Mouse (Mus musculus) liver, embryonic 12.5 days (tissue): ENCODE measurements at regions not wholly inside any gene's neighbourhood (a gene's known extent, or its start where the extent isn't known, plus 50 kb on each side); places are given as distances from the start of the nearest gene placed in this dataset.

ENCODE experiments used
- ATAC-seq: fragments of 200-750 bp; cut with Nextera tagmentation; 2 replicates; pipeline ENCODE4 v1.8.0; 2017; ENCODE audit warnings: moderate number of reproducible peaks, mild to moderate bottlenecking, moderate library complexity
- H3K27ac ChIP-seq: fragments of 300-500 bp; sonication (generic); 2 replicates; pipeline ENCODE4 v1.5.1; 2016; ENCODE audit warnings: mild to moderate bottlenecking
- H3K27me3 ChIP-seq: fragments of 300-500 bp; sonication (generic); replicated peaks from 2 replicates; pipeline ENCODE4 v1.6.1; 2016; ENCODE audit warnings: mild to moderate bottlenecking, moderate library complexity
- H3K36me3 ChIP-seq: fragments of 300-500 bp; sonication (generic); 2 replicates; pipeline ENCODE4 v1.6.1; 2016; ENCODE audit warnings: mild to moderate bottlenecking, moderate library complexity
- H3K4me1 ChIP-seq: fragments of 300-500 bp; sonication (generic); 2 replicates; pipeline ENCODE4 v1.6.1; 2016
- H3K4me2 ChIP-seq: fragments of 300-500 bp; sonication (generic); 2 replicates; pipeline ENCODE4 v1.6.1; 2016; ENCODE audit warnings: mild to moderate bottlenecking, moderate library complexity
- H3K4me3 ChIP-seq: fragments of 300-500 bp; sonication (generic); 2 replicates; pipeline ENCODE4 v1.5.1; 2016; ENCODE audit warnings: mild to moderate bottlenecking, moderate library complexity
- H3K9ac ChIP-seq: fragments of 300-500 bp; sonication (generic); 2 replicates; pipeline ENCODE4 v1.6.1; 2016; ENCODE audit warnings: mild to moderate bottlenecking, moderate library complexity
- H3K9me3 ChIP-seq: fragments of 300-500 bp; sonication (generic); replicated peaks from 2 replicates; pipeline ENCODE4 v1.6.1; 2016; ENCODE audit warnings: mild to moderate bottlenecking, moderate library complexity
- WGBS: fragments of 180-500 bp; shearing (Covaris S2); methylation state at CpG from one replicate; pipeline ENCODE4 v1.1.7; 2016; ENCODE audit not compliant: insufficient replicate concordance; 5-methylcytosine and 5-hydroxymethylcytosine counted together

GRCm38 (mm10) chr9:118271681-118272080 lies 121.7 kb upstream of the Cmc1 start:
- no peak overlapping the region for H3K4me3 ChIP-seq
- no peaks in the 10 kb centered on the region for H3K36me3 ChIP-seq
- H3K9ac ChIP-seq: no peak overlapping the region
- no peak for ATAC-seq
- H3K4me2 ChIP-seq: no peak overlapping the region
- H3K27me3 ChIP-seq: no peaks in the 10 kb centered on the region
- no peaks in the 10 kb centered on the region for H3K9me3 ChIP-seq
- H3K4me1 ChIP-seq: no peaks in the 10 kb centered on the region
- 65% methylated on average over 12 of the region's 12 CpGs for WGBS
- H3K27ac ChIP-seq: no peak overlapping the region

DNA sequence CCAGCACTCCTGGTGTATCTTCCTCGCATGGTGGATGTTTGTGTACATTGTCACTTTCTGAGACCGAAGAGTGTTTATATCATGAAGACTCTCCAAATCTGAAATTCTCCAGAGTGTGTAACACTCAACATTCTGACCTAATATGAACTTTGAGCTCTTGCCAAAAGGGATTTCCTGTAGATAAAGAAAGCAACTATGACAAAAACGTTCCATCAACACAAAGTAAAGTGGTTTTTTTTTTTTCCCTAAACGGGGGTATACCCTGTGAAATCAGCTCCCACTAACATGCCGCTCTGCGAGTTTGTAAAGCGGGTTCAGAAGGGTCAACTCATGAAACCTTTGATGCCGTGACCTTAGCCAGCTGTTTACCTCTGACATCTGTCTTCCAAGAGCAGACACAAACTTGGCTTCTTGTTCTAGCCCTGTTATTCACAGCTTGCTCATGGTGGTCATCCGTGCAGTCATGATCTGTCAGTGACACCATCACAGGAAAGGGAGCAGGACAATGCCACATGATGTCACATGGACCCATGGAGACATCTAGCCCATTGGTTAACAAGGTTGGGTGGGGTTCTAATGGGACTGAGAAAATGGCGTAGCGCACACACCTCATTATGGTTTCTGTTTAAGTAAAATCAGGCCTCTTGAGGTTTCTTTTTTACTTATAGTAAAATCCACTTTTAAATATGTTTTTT lies 122.9 kb upstream of the Cmc1 start:
- H3K9ac ChIP-seq: no peak overlapping the region
- H3K27me3 ChIP-seq: no peaks in the 10 kb centered on the region
- H3K4me1 ChIP-seq: no peaks in the 10 kb centered on the region
- H3K36me3 ChIP-seq: no peaks in the 10 kb centered on the region
- 66% methylated on average over 11 of the region's 11 CpGs for WGBS
- no peak for ATAC-seq
- no peaks in the 10 kb centered on the region for H3K9me3 ChIP-seq
- no peak overlapping the region for H3K4me2 ChIP-seq
- H3K4me3 ChIP-seq: no peak overlapping the region
- no peak overlapping the region for H3K27ac ChIP-seq

GRCm38 (mm10) chr9:118285481-118285880 lies 135.5 kb upstream of the Cmc1 start:
- Histone ChIP-seq H3K36me3 (no peaks in the 10 kb centered on the region), H3K4me3 (no peak overlapping the region), H3K9me3 (no peaks in the 10 kb centered on the region), H3K9ac (no peak overlapping the region), H3K27me3 (no peaks in the 10 kb centered on the region), H3K4me1 (no peaks in the 10 kb centered on the region), H3K27ac (no peak overlapping the region), H3K4me2 (no peak overlapping the region)
- no peak for ATAC-seq
- WGBS: 56% methylated on average over 3 of the region's 3 CpGs

GRCm38 (mm10) chr9:118287606-118288005 lies 137.6 kb upstream of the Cmc1 start:
- no peak overlapping the region for H3K27ac ChIP-seq
- H3K4me2 ChIP-seq: no peak overlapping the region
- no peak for ATAC-seq
- H3K9ac ChIP-seq: no peak overlapping the region
- no peaks in the 10 kb centered on the region for H3K4me1 ChIP-seq
- no peaks in the 10 kb centered on the region for H3K27me3 ChIP-seq
- no peak overlapping the region for H3K4me3 ChIP-seq
- H3K36me3 ChIP-seq: no peaks in the 10 kb centered on the region
- WGBS: 74% methylated on average over 9 of the region's 9 CpGs
- no peaks in the 10 kb centered on the region for H3K9me3 ChIP-seq

GRCm38 (mm10) chr9:118292836-118293235 lies 142.9 kb upstream of the Cmc1 start:
- H3K4me2 ChIP-seq: no peak overlapping the region
- no peak overlapping the region for H3K9ac ChIP-seq
- H3K4me3 ChIP-seq: no peak overlapping the region
- H3K27me3 ChIP-seq: no peaks in the 10 kb centered on the region
- H3K36me3 ChIP-seq: no peaks in the 10 kb centered on the region
- 78% methylated on average over 10 of the region's 10 CpGs for WGBS
- no peaks in the 10 kb centered on the region for H3K4me1 ChIP-seq
- no peak overlapping the region for H3K27ac ChIP-seq
- no peak for ATAC-seq
- no peaks in the 10 kb centered on the region for H3K9me3 ChIP-seq

DNA sequence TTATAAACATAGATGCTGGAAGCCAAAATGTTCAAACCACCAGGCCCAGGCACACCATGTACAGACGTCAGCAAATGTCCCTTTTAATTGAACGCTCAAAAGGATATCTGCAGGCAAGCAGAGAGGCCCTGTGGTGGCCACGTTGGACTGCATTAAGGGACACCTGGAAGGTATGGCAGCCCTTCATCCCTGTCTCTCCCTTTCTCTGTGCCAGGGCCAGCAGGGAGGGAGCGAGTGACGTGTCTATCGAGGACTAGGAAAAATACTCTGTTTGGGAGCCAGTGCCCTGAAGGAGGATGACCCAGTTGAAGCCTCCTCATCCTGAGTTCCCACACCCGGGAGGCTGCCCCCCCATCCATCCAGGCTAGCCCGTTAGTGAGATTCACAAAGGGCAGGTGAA lies 144.0 kb upstream of the Cmc1 start:
- 63% methylated on average over 8 of the region's 8 CpGs for WGBS
- H3K4me3 ChIP-seq: no peak overlapping the region
- ATAC-seq: no peak
- H3K9ac ChIP-seq: no peak overlapping the region
- H3K4me1 ChIP-seq: no peaks in the 10 kb centered on the region
- no peaks in the 10 kb centered on the region for H3K9me3 ChIP-seq
- H3K27ac ChIP-seq: no peak overlapping the region
- no peaks in the 10 kb centered on the region for H3K36me3 ChIP-seq
- no peaks in the 10 kb centered on the region for H3K27me3 ChIP-seq
- H3K4me2 ChIP-seq: no peak overlapping the region

- H3K27me3 ChIP-seq: no peaks in the 10 kb centered on the region
- no peak overlapping the region for H3K9ac ChIP-seq
- no peak overlapping the region for H3K4me2 ChIP-seq
- no peaks in the 10 kb centered on the region for H3K9me3 ChIP-seq
- H3K27ac ChIP-seq: no peak overlapping the region
- 70% methylated on average over 11 of the region's 11 CpGs for WGBS
- H3K36me3 ChIP-seq: no peaks in the 10 kb centered on the region
- H3K4me1 ChIP-seq: no peaks in the 10 kb centered on the region
- no peak overlapping the region for H3K4me3 ChIP-seq
- no peak for ATAC-seq
Measured at GRCm38 (mm10) chr9:118302785-118303384, 152.9 kb upstream of the Cmc1 start.

GRCm38 (mm10) chr9:118318357-118319140 lies 159.5 kb upstream of the Eomes start:
- Histone ChIP-seq H3K27me3 (no peaks in the 10 kb centered on the region), H3K4me3 (no peak overlapping the region), H3K4me2 (no peak overlapping the region), H3K9ac (no peak overlapping the region), H3K9me3 (no peaks in the 10 kb centered on the region), H3K27ac (no peak overlapping the region), H3K4me1 (no peaks in the 10 kb centered on the region), H3K36me3 (no peaks in the 10 kb centered on the region)
- WGBS: 73% methylated on average over 18 of the region's 18 CpGs
- ATAC-seq: no peak

GRCm38 (mm10) chr9:118323796-118324195 lies 154.2 kb upstream of the Eomes start:
- H3K4me2 ChIP-seq: no peak overlapping the region
- ATAC-seq: no peak

DNA sequence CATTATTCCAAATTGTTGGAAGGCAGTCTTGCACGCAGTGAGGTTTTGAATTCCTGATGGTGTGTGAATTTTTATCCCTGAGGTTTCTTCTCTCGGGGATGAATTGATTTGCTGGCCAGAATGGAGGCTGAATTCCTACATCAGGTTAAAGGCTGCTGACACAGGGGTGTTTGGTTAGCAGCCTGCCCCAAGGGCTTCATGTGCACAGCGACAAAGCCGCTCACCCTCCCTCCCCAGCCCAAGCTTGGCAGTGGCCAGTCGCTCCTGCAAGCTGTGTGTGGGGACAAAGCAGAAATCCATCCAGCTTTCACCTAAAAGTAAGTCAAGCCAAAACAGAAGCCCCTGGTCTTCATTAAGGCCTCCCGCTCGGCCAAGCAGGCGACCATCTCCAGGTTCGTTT lies 151.4 kb upstream of the Eomes start:
- Histone ChIP-seq H3K9ac (no peak overlapping the region), H3K4me3 (no peak overlapping the region), H3K27me3 (no peaks in the 10 kb centered on the region), H3K4me1 (no peaks in the 10 kb centered on the region), H3K27ac (no peak overlapping the region), H3K36me3 (no peaks in the 10 kb centered on the region), H3K9me3 (no peaks in the 10 kb centered on the region), H3K4me2 (no peak overlapping the region)
- 65% methylated on average over 9 of the region's 9 CpGs for WGBS
- ATAC-seq: no peak

More at GRCm38 (mm10) chr9:118323796-118324195, 154.2 kb upstream of the Eomes start:
- H3K9ac ChIP-seq: no peak overlapping the region
- H3K9me3 ChIP-seq: no peaks in the 10 kb centered on the region
- WGBS: 51% methylated on average over 12 of the region's 12 CpGs
- H3K4me3 ChIP-seq: no peak overlapping the region
- H3K4me1 ChIP-seq: no peaks in the 10 kb centered on the region
- H3K27me3 ChIP-seq: no peaks in the 10 kb centered on the region
- H3K36me3 ChIP-seq: no peaks in the 10 kb centered on the region
- H3K27ac ChIP-seq: no peak overlapping the region

DNA sequence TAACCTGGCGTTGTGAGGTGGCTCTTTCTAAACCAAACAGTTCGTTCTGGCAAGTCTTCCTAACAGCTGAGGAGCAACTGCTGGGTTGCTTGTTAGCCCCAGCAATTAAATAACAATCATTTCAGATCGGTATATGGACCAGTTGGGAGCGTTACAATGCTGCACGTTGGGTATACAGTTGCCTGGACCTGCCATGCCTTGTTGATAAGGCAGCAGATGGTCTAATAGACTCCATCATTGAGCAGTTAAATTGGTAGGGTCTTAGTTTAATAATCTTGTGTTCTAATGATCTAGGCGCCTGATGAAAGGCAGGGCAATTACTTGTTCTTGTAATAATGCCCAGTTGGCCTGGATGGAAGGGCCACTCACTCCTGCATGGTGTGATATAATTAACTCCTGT lies 150.1 kb upstream of the Eomes start:
- Histone ChIP-seq H3K4me3 (no peak overlapping the region), H3K27me3 (no peaks in the 10 kb centered on the region), H3K4me2 (no peak overlapping the region), H3K27ac (no peak overlapping the region), H3K9ac (no peak overlapping the region), H3K4me1 (no peaks in the 10 kb centered on the region), H3K36me3 (no peaks in the 10 kb centered on the region), H3K9me3 (no peaks in the 10 kb centered on the region)
- ATAC-seq: no peak
- 69% methylated on average over 6 of the region's 6 CpGs for WGBS

GRCm38 (mm10) chr9:118341401-118341800 lies 136.6 kb upstream of the Eomes start:
- H3K36me3 ChIP-seq: no peaks in the 10 kb centered on the region
- H3K4me1 ChIP-seq: no peaks in the 10 kb centered on the region
- H3K9ac ChIP-seq: no peak overlapping the region
- no peak overlapping the region for H3K27ac ChIP-seq
- H3K4me2 ChIP-seq: peak overlapping the region; percentile 33
- 44% methylated on average over 12 of the region's 12 CpGs for WGBS
- H3K4me3 ChIP-seq: no peak overlapping the region
- H3K27me3 ChIP-seq: no peaks in the 10 kb centered on the region
- H3K9me3 ChIP-seq: no peaks in the 10 kb centered on the region
- 0 out of 2 replicates have a peak, but pooled peaks have one; percentile 32 for ATAC-seq
